Mouse (Mus musculus) liver, embryonic 14.5 days (tissue): ENCODE data around the gene Ralgapa2.

Source experiments
- CTCF ChIP-seq: IDR thresholded peaks from 2 replicates; pipeline ENCODE4 v1.5.1; 2016; ENCODE audit warnings: antibody characterized with exemption, low read depth, control low read depth
- EP300 ChIP-seq: IDR thresholded peaks from 2 replicates; pipeline ENCODE4 v1.6.1; 2016; ENCODE audit warnings: antibody characterized with exemption, low read depth

DNA sequence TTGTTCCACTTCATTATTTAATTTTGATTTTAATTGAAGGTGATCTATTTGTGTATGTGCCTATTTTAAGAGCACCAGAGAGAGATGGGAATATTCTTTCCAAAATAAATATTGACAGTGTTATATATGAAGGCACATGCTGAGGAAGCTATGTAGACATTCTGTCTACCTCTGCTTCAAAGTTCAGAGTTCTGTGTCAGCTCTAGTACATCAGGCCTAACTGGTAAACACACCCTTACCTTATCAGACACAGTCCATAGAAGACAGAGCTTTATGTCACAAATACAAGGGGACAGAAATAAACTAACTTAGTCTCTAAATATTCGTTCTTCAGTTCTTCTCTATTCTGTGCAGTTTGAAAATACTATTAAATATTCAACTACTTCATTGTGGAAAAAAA, 12.1 kb downstream of the Ralgapa2 start:
- TF ChIP-seq CTCF (no peak), EP300 (no peak)
